Mouse (Mus musculus) heart, postnatal 0 days (tissue): ENCODE results near the gene Osbp2.

Source experiments
- CTCF ChIP-seq: IDR thresholded peaks from 2 replicates; pipeline ENCODE4 v1.5.1; 2016; ENCODE audit warnings: antibody characterized with exemption, control low read depth, low read depth
- EP300 ChIP-seq: IDR thresholded peaks from 2 replicates; pipeline ENCODE4 v1.6.1; 2016; ENCODE audit warnings: antibody characterized with exemption, low read depth

DNA sequence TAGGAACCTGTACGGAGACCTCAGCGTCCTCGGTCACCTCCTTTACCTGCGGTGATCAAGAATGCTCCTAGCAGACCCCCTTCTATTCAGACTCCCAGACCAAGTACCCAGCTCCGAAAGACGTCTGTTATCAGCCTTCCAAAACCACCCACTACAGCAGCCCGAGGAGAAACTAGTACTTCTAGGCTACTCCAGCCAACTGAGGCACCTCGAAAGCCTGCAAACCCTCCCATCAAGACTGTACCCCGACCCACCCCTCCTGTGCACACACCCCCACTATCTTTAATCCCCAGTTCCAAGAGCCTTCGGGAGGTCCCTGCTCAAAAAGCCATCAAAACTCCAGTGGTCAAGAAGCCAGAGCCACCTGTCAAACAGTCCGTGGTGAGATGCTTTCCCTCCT lies 180.0 kb downstream of the Osbp2 start:
- TF ChIP-seq CTCF (no peak), EP300 (no peak)
